Mouse (Mus musculus): ENCODE measurements around the gene Ssxa1. TPM values are rescaled to one million over a fixed set of nuclear protein-coding genes. Genes with fewer than 3 reads are reported as not detected.
"Not testable (repeated sequence)": the region's sequence is repeated elsewhere in the genome, so short reads cannot be mapped to it uniquely, and the experiment has no call there.

Ssxa1 gene
- not detected in 2 replicates for polyA plus RNA-seq (2012; rRNA removed)

DNA sequence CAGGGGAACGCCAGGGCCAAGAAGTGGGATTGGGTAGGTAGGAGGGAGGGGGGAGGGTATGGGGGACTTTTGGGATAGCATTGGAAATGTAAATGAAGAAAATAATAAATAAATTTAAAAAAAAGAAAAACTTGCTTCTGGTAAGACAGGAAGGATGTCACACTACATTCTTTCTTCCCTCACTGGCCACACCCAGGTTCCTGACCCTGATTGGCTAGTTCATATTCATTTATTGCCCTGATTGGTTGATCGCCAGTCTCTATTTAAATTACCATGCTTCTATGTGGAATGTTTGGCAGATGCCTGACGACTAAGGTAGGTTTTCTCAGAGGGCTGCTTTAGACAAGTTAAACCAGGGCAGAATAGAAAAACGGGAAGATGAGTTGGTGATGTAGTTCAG lies at the start of gene Ssxa1:
Ssxa1 (plus strand) TSS at position 301 of the 400 bp plus-strand sequence.
- 80% methylated on average over 4 of the region's 4 CpGs for WGBS
- DNase-seq (ENCODE audit: low read depth, low spot score): no peak

DNA sequence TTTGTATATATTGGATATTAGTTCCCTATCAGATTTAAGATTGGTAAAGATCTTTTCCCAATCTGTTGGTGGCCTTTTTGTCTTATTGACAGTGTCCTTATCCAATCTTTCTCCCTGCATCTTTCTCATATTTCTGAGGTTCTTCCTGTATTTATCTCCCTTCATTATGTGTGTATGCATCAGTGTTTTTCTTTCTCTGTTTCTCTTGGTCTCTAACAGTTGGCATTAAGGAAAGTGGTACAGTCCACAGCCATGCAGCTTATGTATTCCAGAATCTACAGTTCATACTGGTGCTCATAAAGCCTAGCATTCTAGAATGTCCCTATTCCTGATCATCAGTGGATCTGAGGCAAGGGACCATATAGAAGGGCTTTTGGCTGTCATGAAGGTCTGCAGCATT lies 47.5 kb upstream of the Ssxa1 start, which contains the start of gene Spaca5:
Spaca5 (plus strand) TSS at position 301 of the 400 bp plus-strand sequence.
- DNase-seq (ENCODE audit: low read depth, low spot score): no peak

DNA sequence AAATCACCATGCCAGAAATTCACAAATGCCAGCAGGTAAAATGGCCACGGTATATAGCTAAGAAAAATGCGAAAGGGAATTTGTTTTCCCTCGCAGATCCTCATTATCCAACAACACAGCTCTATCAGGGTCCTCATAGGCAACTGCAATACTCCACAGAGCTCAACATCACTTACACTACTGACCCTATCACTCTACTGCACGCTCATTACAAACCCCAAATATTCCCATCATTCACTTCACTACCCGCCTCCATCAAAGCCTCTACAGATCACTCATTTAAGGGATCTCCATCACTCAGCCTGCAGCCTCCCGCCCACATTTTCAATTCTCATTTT lies 27.0 kb upstream of the Ssxa1 start:
- 38% methylated on average over 6 of the region's 6 CpGs for WGBS

DNA sequence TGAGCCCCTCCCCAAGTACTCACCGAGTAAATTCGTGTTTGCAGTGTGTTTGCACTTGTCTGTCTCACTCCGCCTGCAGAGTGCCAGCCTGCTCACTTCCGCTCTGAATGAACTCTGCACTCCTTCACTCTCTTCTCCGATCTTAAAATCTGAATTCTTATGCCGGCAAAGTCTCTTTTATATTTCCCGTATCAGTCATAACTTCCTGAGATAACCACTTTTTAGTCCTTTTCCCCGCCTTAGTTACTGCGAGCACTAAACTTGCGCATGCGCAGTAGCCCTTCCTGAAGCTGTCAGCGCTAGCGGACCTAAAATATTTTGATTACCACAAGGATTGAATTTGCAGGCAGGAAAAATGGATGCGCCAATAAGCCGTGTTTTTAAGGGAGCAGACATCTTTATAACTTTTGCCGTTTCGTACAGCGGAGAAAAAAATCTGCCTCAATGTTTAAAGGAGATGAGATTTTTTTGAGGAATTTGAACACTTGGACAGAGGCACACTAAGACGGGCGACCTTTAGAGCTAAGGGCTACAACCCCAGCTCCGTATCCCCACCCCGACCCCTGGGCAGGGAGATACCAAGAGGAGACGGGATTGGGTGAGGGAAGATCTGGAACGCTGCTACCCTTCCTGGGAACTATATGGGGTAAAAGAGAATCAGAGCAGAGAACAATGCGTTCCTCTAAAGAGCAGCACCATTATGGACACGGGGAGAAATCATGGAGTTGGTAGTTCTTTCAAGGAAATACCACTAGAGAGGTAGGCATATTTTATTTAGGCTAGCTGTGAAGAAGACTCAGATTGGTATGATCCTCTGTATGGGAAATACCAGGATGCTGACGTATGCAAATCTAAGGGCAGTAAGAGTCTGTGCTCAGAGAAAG lies 26.4 kb upstream of the Ssxa1 start, which contains the start of gene Zfp300:
Zfp300 (minus strand) TSS at position 545 of the 884 bp plus-strand sequence.
- peak; percentile 4 for DNase-seq (ENCODE audit: low read depth, low spot score)
- 15% methylated on average over 27 of the region's 27 CpGs for WGBS

More for the DNA sequence above, 27.0 kb upstream of the Ssxa1 start:
- DNase-seq (ENCODE audit: low read depth, low spot score): no peak

- no peak for DNase-seq (ENCODE audit: low read depth, low spot score)
- WGBS: 50% methylated on average over 7 of the region's 7 CpGs
These were observed 25.8 kb upstream of the Ssxa1 start for GRCm38 (mm10) chrX:21089867-21090239.

DNA sequence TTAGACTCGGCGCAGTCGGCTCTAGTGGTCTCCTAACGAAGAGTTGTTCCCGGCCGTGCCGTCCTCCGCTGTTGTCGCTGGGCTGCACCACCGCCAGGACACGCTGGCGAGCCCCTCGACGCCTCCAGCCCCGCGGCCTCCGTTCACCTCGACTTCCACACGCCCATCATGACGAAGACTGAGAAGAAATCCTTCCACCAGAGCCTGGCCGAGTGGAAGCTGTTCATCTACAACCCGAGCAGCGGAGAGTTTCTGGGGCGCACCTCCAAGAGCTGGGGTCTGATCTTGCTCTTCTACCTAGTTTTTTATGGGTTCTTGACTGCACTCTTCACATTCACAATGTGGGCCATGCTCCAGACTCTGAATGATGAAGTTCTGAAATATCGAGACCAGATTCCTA lies 31.1 kb downstream of the Ssxa1 start:
- 92% methylated on average over 25 of the region's 25 CpGs for WGBS
- not testable (repeated sequence) for DNase-seq (ENCODE audit: low read depth, low spot score)

Other genes with a start within 250 kb of the Ssxa1 start
- 3.7 and 5.5 TPM in 2 replicates for gene Timp1, start 245.7 kb upstream of the Ssxa1 start, polyA plus RNA-seq (2012; rRNA removed)
- gene Syn1, start 194.8 kb upstream of the Ssxa1 start, polyA plus RNA-seq (2012; rRNA removed): 0.77 and 1.2 TPM in 2 replicates
- gene Cfp, start 184.3 kb upstream of the Ssxa1 start, polyA plus RNA-seq (2012; rRNA removed): 13.5 and 14.7 TPM in 2 replicates
- 3.2 and 5.2 TPM in 2 replicates for gene Elk1, start 165.2 kb upstream of the Ssxa1 start, polyA plus RNA-seq (2012; rRNA removed)
- 20.1 and 27.3 TPM in 2 replicates for gene Uxt, start 153.8 kb upstream of the Ssxa1 start, polyA plus RNA-seq (2012; rRNA removed)
- gene Zfp182, start 53.5 kb upstream of the Ssxa1 start, polyA plus RNA-seq (2012; rRNA removed): 0.47 and 1.2 TPM in 2 replicates
- gene Spaca5, start 47.4 kb upstream of the Ssxa1 start, polyA plus RNA-seq (2012; rRNA removed): not detected in 2 replicates
- not detected in 2 replicates for gene Zfp300, start 26.3 kb upstream of the Ssxa1 start, polyA plus RNA-seq (2012; rRNA removed)
- gene Gm21876, start 59.8 kb downstream of the Ssxa1 start, polyA plus RNA-seq (2012; rRNA removed): not detected in 2 replicates

Data from large intestine, adult 2 months (tissue).